Mouse (Mus musculus): Measurements from ENCODE around the gene Gal3st1. TPM values are rescaled to one million over a fixed set of nuclear protein-coding genes. Genes with fewer than 3 reads are reported as not detected.

The Gal3st1 gene
- total RNA-seq, 2 experiments from 2014 or later, result 0.20 TPM; not detected in 1

DNA sequence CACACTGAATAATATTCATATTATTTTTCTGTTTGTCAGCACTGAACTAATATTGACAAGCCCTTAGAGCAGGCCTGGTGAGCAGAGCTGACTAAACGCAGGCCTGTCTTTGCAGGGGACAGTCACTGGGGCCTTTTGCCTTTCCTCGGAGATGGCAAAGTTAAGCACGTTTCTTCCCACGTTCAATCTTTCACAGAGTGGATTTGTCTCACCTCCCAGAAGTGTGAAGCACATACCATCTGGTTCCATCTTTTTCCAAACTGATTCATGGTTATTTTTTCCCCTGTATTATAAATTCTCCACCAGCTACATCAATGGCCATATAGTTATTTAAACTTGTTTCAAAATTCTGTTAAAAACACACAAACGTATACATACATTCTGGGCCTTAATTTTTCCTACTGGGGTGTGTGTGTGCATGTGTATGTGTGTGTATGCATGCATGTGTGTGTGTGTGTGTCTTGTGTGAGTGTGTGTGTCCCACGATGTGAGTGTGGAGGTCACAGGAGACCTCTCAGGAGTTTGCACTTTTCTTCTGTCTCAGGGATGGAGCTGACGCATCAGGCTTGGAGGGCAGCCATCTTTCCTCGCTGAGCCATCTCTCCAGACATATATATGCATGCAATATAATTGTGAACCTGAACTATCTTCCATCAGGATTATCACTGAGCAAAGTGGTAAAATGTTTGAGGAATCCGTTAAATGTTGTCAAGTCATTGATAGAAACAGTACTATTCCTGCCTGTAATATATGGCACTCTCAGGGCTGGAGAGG is 44.3 kb downstream of the Gal3st1 start:
- intact Hi-C loops (cut with DNase I), result no loop called here
- TF ChIP-seq CTCF (IDR thresholded peaks at IDR 0.05), result no peak

DNA sequence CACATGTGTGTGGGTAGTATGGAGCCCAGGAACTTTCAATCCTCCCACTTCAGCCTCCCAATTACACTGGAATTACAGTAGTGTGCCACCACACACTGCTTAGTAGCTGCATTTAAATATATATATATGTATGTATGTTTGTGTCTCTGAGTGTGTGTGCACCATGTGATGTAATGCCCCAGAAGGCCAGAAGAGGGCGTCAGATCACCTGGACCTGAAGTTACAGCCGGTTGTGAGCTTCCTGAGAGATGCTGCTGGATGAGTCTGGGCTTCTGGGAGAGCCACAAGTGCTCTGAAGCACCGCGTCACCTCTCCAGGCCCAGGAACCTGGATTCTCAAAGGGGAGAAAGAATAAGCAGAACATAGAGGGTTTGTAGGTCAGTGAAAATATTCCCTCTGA is 45.9 kb downstream of the Gal3st1 start:
- Histone ChIP-seq H3K27ac (no peak overlapping the region), H3K4me3 (no peak overlapping the region)
- no peak for DNase-seq
- intact Hi-C loops (cut with DNase I), result no loop called here
- no peak for TF ChIP-seq CTCF (IDR thresholded peaks at IDR 0.05)

More for the DNA sequence above, 44.3 kb downstream of the Gal3st1 start:
- DNase-seq, result no peak
- no peak overlapping the region for H3K27ac ChIP-seq
- no peak overlapping the region for H3K4me3 ChIP-seq

DNA sequence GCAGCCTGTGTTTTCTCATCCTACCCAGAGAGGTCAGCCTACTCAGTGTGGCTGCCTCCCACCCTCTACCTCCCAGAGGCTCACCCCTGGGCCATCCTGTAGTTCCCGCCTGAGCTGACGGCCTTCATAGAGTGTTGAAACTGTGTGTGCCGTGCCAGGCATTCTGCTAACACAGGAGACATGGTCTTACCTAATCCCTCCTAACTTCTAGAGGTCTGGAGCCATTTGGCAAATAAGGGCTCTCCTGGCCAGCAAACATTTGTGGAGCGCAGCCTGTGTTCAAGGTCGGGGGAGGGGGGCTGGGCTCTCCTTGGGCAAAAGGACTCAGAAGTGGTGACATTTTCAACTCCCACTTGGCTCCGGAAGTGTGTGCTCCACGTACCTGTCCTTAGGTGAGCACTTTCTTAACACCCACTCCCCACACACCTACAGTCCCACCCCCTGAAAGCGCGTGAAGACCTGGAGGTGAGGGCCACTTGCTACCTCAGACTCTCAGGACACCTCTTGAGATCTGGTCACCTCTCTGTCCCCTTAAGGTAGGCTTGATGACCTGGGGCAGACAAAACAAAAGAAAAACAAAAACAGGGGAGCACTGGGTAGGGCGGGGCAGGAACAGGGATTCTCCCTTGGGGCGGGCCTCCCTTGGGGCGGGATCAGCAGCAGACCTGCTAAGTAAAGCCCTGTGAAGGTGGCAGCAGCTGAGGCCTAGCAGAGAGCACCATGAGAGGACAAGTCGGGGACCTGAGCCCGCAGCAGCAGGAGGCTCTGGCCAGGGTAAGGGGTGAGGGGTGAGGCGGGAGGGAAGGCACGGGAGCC is 47.9 kb downstream of the Gal3st1 start, which contains the start of gene Sec14l4:
Gene Sec14l4 (plus strand): TSS at position 337 of the 816 bp plus-strand sequence.
- DNase-seq, result no peak
- TF ChIP-seq CTCF (IDR thresholded peaks at IDR 0.05), result no peak
- H3K4me3 ChIP-seq, result no peak within 1 kb of the TSS
- H3K27ac ChIP-seq, result no peak within 1 kb of the TSS
- intact Hi-C loops (cut with DNase I), result no loop called here

DNA sequence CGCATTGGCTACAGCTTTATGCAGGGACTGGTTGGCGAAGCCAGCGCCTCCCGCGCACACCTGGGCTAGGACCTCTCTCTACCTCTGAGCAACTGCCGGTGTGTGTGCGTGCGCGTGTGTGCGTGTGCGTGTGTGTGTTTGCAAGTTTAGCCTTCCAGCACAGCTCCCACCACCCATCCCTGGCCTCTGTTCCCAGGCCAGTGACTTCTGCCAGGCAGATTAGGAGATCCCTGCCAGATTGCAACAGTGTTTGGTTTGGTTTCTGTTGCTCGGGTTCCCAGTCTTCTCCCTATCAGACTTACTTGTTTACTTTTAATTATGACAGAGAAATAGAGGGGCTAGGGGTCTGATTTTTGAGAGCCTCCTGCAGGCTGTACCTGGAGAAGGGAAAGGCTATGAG is 48.5 kb downstream of the Gal3st1 start:
- no peak for TF ChIP-seq CTCF (IDR thresholded peaks at IDR 0.05)
- Histone ChIP-seq H3K27ac (no peak overlapping the region), H3K4me3 (no peak overlapping the region)
- peak; percentile 29 for DNase-seq
- intact Hi-C loops (cut with DNase I), result no loop called here

DNA sequence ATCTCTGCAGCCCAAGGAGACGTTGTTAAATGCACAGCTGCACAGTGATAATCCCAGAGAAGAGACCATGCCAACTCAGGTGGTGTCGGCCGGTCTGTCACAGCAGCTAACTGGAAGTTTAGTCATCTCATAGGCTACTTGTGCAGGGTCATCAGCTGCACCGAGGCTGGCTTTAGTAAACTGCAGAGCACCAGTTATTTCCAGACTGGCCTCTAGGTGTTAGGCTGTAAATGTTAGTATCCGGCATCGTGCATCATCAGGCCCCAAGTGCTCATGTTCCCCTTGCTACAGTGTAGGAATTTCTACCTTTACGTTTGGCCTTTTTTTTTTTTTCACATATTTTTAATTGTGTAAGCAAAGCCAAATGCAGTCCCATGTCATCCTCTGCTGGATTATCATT is 50.0 kb downstream of the Gal3st1 start:
- no peak for TF ChIP-seq CTCF (IDR thresholded peaks at IDR 0.05)
- intact Hi-C loops (cut with DNase I), result no loop called here
- no peak overlapping the region for H3K4me3 ChIP-seq
- H3K27ac ChIP-seq, result no peak overlapping the region
- no peak for DNase-seq

DNA sequence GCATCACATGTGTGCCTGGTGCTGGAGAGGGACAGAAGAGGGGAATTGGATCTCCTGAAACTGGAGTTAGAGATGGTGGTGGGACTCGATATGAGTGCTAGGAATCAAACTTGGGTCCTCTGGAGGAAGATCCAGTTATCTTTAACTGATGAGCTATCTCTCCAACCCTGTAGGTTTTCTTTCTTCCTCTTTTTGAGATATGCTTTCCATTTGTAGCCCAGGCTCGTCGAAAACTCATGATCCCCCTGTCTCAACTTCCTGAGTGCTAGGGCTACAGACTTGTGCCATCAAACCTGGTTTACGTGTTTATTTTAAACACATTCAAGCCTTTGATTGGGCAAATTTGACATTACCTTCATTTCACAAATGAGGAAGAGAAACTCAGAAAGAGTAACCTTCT is 50.7 kb downstream of the Gal3st1 start:
- intact Hi-C loops (cut with DNase I), result no loop called here
- Histone ChIP-seq H3K4me3 (no peak overlapping the region), H3K27ac (no peak overlapping the region)
- no peak for TF ChIP-seq CTCF (IDR thresholded peaks at IDR 0.05)
- no peak for DNase-seq

DNA sequence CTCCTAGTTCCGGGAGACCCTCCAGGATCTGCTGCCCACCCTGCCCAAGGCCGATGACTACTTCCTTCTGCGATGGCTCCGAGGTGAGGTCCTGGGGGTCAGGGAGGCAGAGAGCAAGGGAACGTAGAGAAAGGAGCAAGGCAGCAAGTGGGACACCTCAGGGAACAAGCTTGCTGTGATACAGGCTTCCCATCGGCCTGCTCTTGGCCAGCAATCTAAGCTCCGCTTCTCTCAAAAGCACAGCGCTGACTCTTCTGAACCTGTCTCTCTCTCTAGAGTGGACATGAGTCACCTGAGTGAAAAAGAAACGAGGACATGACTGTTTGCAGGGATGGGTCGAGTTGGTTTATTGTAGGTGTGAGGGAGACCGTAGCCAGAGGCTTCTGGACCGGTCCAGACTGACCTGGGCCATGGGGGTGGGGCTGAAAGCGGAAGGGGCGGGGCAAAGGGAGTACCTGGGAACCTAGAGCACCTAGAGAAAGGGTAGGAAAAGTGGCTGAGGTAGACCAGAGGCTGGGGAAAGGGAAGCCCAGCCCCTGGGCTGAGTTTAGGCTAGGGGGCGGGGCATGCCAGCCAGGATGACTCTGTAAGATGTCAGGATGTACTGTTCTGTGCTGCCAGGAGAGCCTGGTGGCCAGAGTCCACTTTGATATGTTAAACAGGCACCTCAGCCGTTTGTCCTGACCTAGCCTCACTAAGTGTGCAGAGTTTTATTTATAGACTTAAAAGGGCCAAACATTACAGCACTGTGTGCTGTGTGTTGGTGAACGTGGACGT is 51.9 kb downstream of the Gal3st1 start:
- H3K4me3 ChIP-seq, result no peak overlapping the region
- intact Hi-C loops (cut with DNase I), result no loop called here
- TF ChIP-seq CTCF (IDR thresholded peaks at IDR 0.05), result no peak
- no peak overlapping the region for H3K27ac ChIP-seq
- DNase-seq, result no peak

DNA sequence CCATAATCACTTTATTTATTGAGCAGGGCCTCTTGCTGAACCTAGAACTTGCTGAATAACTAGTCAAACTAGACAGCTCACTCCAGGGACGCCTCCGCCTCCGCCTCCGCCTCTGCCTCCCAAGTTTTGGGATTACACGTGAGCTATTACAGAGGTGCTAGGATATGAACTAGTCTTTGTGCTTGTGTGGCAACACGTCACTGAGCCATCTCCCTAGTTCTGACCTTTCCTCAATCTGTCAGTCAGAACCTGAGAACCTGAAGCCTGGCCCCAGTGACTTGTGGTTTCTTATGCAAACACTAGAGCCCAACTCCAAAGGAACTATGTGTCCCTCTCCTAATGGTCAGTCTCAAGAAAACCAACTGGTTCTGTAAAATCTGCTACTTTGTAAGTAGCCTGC is 52.5 kb downstream of the Gal3st1 start:
- intact Hi-C loops (cut with DNase I), result no loop called here
- no peak for TF ChIP-seq CTCF (IDR thresholded peaks at IDR 0.05)
- H3K27ac ChIP-seq, result no peak overlapping the region
- no peak overlapping the region for H3K4me3 ChIP-seq
- DNase-seq, result no peak

DNA sequence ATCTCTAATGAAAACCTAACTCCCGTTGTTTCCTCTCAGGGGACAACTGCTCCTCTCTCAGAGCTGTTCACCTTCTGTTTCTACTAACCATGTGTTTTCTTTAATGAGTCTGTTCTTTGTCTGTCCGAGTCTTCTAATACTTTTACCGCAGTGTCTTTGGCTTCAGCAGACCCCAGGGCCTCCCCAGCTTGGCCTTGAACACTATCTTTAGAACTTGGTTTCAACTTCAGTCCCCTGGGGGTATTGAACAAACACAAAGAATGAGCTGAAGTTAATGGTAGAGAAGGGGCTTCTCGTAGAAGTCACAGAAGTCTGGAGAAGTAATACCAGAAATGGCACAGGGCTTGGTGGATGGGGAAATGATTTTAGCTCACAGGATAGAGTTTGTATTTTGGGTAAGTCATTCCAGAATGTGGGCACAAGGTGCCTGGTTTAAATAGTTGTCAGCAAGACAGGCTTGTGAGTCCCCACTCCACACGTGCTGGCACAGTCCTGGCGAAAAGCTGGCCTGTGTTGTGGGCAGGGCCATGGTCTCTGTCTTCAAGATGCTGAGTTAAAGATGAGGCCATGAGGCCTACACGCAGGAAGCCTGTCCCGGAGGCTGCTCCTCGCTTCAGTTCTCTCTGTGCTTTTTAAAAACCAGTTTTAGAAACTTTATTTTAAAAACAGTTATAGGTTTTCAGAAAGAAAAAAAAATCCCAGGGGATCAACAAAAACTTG is 53.1 kb downstream of the Gal3st1 start:
- no peak overlapping the region for H3K27ac ChIP-seq
- DNase-seq, result no peak
- intact Hi-C loops (cut with DNase I), result no loop called here
- H3K4me3 ChIP-seq, result no peak overlapping the region
- TF ChIP-seq CTCF (IDR thresholded peaks at IDR 0.05), result no peak

DNA sequence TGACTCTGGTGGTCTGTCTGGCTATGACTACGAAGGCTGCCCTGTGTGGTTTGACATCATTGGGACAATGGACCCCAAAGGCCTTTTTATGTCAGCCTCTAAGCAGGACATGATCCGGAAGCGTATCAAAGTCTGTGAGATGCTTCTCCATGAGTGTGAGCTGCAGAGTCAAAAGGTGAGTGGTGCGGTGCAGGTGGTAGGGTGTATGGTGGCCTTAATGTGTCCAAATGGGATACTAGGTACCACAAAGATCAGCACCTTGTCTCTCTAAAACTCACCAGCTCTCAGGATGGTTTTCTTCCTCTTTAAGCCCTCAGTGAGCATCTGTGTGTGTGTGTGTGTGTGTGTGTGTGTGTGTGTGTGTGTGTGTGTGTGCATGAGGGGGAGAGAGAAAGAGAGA is 56.5 kb downstream of the Gal3st1 start:
- intact Hi-C loops (cut with DNase I), result no loop called here
- DNase-seq, result no peak
- no peak overlapping the region for H3K4me3 ChIP-seq
- no peak overlapping the region for H3K27ac ChIP-seq
- TF ChIP-seq CTCF (IDR thresholded peaks at IDR 0.05), result no peak

DNA sequence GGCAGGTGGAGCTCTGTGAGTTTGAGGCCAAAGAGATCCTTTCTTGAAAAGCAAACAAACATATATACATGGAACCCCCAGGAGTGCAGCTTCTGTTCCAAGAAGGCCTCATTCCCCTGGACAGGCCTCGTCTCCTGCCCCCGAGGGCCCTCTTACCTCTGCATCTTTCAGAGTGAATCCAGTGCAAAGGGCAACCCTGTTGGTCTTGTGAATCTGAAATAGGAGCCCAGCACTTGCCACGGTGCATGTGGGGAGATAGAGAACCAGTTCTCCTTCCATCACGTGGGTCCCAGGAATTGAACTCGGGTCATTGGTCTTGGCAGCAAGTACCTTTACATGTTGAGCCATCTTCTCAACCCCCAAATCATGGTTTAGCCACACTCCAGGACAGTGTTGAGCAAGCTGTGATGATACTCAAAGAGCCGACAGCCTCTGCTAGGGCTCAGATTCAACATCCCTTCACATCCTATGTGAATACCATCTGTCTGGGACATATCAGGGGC is 57.7 kb downstream of the Gal3st1 start:
- no peak for DNase-seq
- H3K27ac ChIP-seq, result no peak overlapping the region
- TF ChIP-seq CTCF (IDR thresholded peaks at IDR 0.05), result no peak
- no peak overlapping the region for H3K4me3 ChIP-seq
- intact Hi-C loops (cut with DNase I), result no loop called here

DNA sequence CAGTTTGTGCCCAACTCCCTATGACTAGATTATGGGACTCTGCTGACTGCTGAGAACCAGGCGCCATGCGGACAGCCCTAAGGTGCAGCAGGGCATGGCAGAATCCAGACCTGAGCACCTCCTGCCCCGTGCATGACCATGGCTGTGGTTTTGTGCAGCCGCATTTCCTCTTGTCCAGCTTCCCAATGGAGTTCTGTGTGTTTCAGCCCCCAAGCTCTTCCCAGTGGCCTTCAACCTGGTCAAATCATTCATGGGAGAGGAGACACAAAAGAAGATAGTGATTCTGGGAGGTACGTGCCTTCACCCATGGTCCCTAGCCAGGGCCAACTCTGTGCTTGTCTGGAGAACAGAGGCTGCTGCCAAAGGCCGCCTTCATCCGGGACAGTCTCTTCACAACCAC is 59.6 kb downstream of the Gal3st1 start:
- TF ChIP-seq CTCF (IDR thresholded peaks at IDR 0.05), result no peak
- no peak overlapping the region for H3K27ac ChIP-seq
- intact Hi-C loops (cut with DNase I), result no loop called here
- no peak overlapping the region for H3K4me3 ChIP-seq
- DNase-seq, result no peak

All from gastrocnemius, adult 2 months (tissue).